28 mouse cellular contexts compared by ENCODE assay signal in the genomic region with DNA sequence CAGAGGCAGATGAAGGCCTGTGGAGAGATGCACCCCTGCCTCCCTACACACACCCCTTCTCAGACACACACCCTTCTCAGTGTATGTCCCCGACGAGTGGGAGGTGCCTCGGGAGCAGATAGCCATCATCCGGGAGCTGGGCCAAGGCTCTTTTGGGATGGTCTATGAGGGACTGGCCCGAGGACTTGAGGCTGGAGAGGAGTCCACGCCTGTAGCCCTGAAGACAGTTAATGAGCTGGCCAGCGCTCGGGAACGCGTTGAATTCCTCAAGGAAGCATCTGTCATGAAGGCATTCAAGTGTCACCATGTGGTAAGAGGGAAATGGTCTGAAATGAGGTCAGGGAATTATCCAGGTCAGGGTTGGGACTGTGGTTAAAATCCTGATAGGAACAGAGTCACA. TPM values are rescaled to one million over a fixed set of nuclear protein-coding genes. Genes with fewer than 3 reads are reported as not detected.
DNase-seq lines count a peak whose midpoint lies in the region; ATAC-seq and TF ChIP-seq lines count a peak whose summit lies in the region.
"Had no signal": no experiment of that assay in that cellular context is flagged by ENCODE, and none has a peak within 500 bp of the region (broad histone marks: within the 10 kb centered on the region; RNA-seq: fewer than 3 reads in every experiment).

No protein-coding gene starts in this region.

- H3K9ac ChIP-seq in kidney, embryonic 14.5 days (ENCODE audit: low read depth, low read length), result no peak overlapping the region
- H3K9ac ChIP-seq in hindbrain, postnatal 0 days (replicated peaks; ENCODE audit: low read length), result no peak overlapping the region; the same call in 1 of the 2 replicates
- H3K9ac ChIP-seq: forebrain, embryonic 15.5 days; hindbrain, embryonic 13.5 days; limb, embryonic 15.5 days; liver, embryonic 15.5 days; neural tube, embryonic 13.5 days had no signal

- ATAC-seq in kidney, embryonic 14.5 days (ENCODE audit: low FRiP score, low TSS enrichment), result no peak
- ATAC-seq in hindbrain, postnatal 0 days, result no peak
- ATAC-seq: forebrain, embryonic 15.5 days; lung, postnatal 0 days had no signal

- no peaks in the 10 kb centered on the region for H3K9me3 ChIP-seq in kidney, embryonic 14.5 days (ENCODE audit: control insufficient read depth, low read length)
- no peaks in the 10 kb centered on the region for H3K9me3 ChIP-seq in hindbrain, postnatal 0 days (ENCODE audit: low read length)
- H3K9me3 ChIP-seq: forebrain, embryonic 15.5 days; hindbrain, embryonic 13.5 days; limb, embryonic 15.5 days; liver, embryonic 15.5 days; neural tube, embryonic 13.5 days had no signal

- H3K27ac ChIP-seq in kidney, embryonic 14.5 days (ENCODE audit: low read depth, low read length), result no peak overlapping the region
- no peak overlapping the region for H3K27ac ChIP-seq in hindbrain, postnatal 0 days
- H3K27ac ChIP-seq: forebrain, embryonic 15.5 days; hindbrain, embryonic 13.5 days; limb, embryonic 15.5 days; liver, embryonic 15.5 days; neural tube, embryonic 13.5 days had no signal

- peaks cover 13% of the 10 kb centered on the region; the same call in 1 of the 2 replicates for H3K4me1 ChIP-seq in kidney, embryonic 14.5 days (ENCODE audit: control insufficient read depth, insufficient read depth, low read length)
- 0 out of 2 replicates have a peak, but pooled peaks cover 10% of the 10 kb centered on the region for H3K4me1 ChIP-seq in hindbrain, postnatal 0 days (ENCODE audit: insufficient read depth, low read length)

- WGBS in kidney, embryonic 14.5 days, result 35% methylated on average over 10 of the region's 10 CpGs
- WGBS in hindbrain, postnatal 0 days, result 56% methylated on average over 10 of the region's 10 CpGs

- peak; percentile 36 for DNase-seq in heart, postnatal 10 days
- DNase-seq in heart, postnatal 25 days (ENCODE audit: low spot score), result no peak
- DNase-seq in kidney, postnatal 14 days, result peak; percentile 61
- DNase-seq in Muller cell, postnatal 12 days (ENCODE audit: inconsistent ontology term), result peak; percentile 27
- peak; percentile 17 to 37 for DNase-seq in kidney, postnatal 36 days
- no peak for DNase-seq in hindbrain, postnatal 0 days (ENCODE audit: low spot score)
- no peak for DNase-seq in embryo, embryonic 11 days
- DNase-seq: adrenal gland, adult 8-10 months; B cell, adult 2 months; cerebellum, postnatal 10 days; layer of hippocampus, postnatal 36 days; midbrain, embryonic 14.5 days; retina, postnatal 1 day; right cerebral cortex, postnatal 4 days; thymus, postnatal 25 days had no signal

- H3K4me3 ChIP-seq in kidney, embryonic 14.5 days (ENCODE audit: low read length), result no peak overlapping the region
- H3K4me3 ChIP-seq in hindbrain, postnatal 0 days (ENCODE audit: low read length), result no peak overlapping the region
- H3K4me3 ChIP-seq: forebrain, embryonic 15.5 days; hindbrain, embryonic 13.5 days; limb, embryonic 15.5 days; liver, embryonic 15.5 days; neural tube, embryonic 13.5 days had no signal

- intact Hi-C loops in heart, postnatal 10 days (cut with DNase I), result no loop called here
- intact Hi-C loops in heart, postnatal 25 days (cut with DNase I), result no loop called here

- peaks cover 45% of the 10 kb centered on the region for H3K27me3 ChIP-seq in kidney, embryonic 14.5 days (ENCODE audit: control insufficient read depth, insufficient read depth, low read length)
- H3K27me3 ChIP-seq in hindbrain, postnatal 0 days (ENCODE audit: insufficient read depth, low read length), result peaks cover 29% of the 10 kb centered on the region

- H3K4me2 ChIP-seq in kidney, embryonic 14.5 days (replicated peaks; ENCODE audit: low read depth, low read length), result no peak overlapping the region
- no peak overlapping the region for H3K4me2 ChIP-seq in hindbrain, postnatal 0 days (ENCODE audit: low read depth, low read length)
- H3K4me2 ChIP-seq: forebrain, embryonic 15.5 days; hindbrain, embryonic 13.5 days; limb, embryonic 15.5 days; liver, embryonic 15.5 days; neural tube, embryonic 13.5 days had no signal

- no peak for TF ChIP-seq CTCF in hindbrain, postnatal 0 days (IDR thresholded peaks at IDR 0.05; ENCODE audit: low read depth)

- H3K36me3 ChIP-seq in kidney, embryonic 14.5 days (ENCODE audit: control insufficient read depth, insufficient read depth, low read length), result no peaks in the 10 kb centered on the region
- no peaks in the 10 kb centered on the region for H3K36me3 ChIP-seq in hindbrain, postnatal 0 days (ENCODE audit: insufficient read depth, low read length)
- H3K36me3 ChIP-seq: forebrain, embryonic 15.5 days; hindbrain, embryonic 13.5 days; limb, embryonic 15.5 days; liver, embryonic 15.5 days; neural tube, embryonic 13.5 days had no signal

RNA-seq across cellular contexts. Expression of a gene that starts 11.2 kb away (rescaled TPM):
- total RNA-seq in heart, postnatal 10 days (2021), result 10 to 100 TPM; 29.5 to 30.7 TPM
- total RNA-seq in heart, postnatal 25 days (2021), result 10 to 100 TPM; 17.9 to 21.7 TPM
- 25.3 and 41.0 TPM in 2 replicates for polyA plus RNA-seq in kidney, embryonic 14.5 days (2014; fragmentation: Nextera tagmentation; extraction: Ambion mirVana)
- 19.4 and 22.7 TPM in 2 replicates for total RNA-seq in hindbrain, postnatal 0 days (2014; rRNA removed)
- polyA plus RNA-seq in hindbrain, postnatal 0 days (2015; fragmentation: Nextera tagmentation; extraction: Ambion mirVana), result 6.4 and 7.4 TPM in 2 replicates

RNA-seq across cellular contexts. Expression of a gene that starts 16.1 kb away (rescaled TPM):
- total RNA-seq in heart, postnatal 10 days (2021), result under 1 TPM; 0.20 to 0.55 TPM
- under 1 TPM in 1 of 2 experiments, not detected in 1; 0.08 TPM for total RNA-seq in heart, postnatal 25 days (2021)
- polyA plus RNA-seq in kidney, embryonic 14.5 days (2014; fragmentation: Nextera tagmentation; extraction: Ambion mirVana), result 0.95 and 0.97 TPM in 2 replicates
- 0.78 and 0.90 TPM in 2 replicates for total RNA-seq in hindbrain, postnatal 0 days (2014; rRNA removed)
- 0.33 and 0.44 TPM in 2 replicates for polyA plus RNA-seq in hindbrain, postnatal 0 days (2015; fragmentation: Nextera tagmentation; extraction: Ambion mirVana)
- total RNA-seq: heart, adult 8-10 months had no signal
- polyA plus RNA-seq: heart, embryonic 16.5 days had no signal

RNA-seq across cellular contexts. Expression of a gene that starts 17.9 kb away (rescaled TPM):
- total RNA-seq in heart, postnatal 10 days (2021), result under 1 TPM; 0.15 to 0.29 TPM
- under 1 TPM; 0.17 to 0.18 TPM for total RNA-seq in heart, postnatal 25 days (2021)
- 5.3 and 5.4 TPM in 2 replicates for polyA plus RNA-seq in kidney, embryonic 14.5 days (2014; fragmentation: Nextera tagmentation; extraction: Ambion mirVana)
- total RNA-seq in hindbrain, postnatal 0 days (2014; rRNA removed), result 3.2 and 4.8 TPM in 2 replicates
- polyA plus RNA-seq in hindbrain, postnatal 0 days (2015; fragmentation: Nextera tagmentation; extraction: Ambion mirVana), result 5.2 and 5.4 TPM in 2 replicates
- total RNA-seq: megakaryocyte progenitor cell, adult 5-6 weeks had no signal

RNA-seq across cellular contexts. Expression of a gene that starts 33.7 kb away (rescaled TPM):
- under 1 TPM; 0.10 to 0.31 TPM for total RNA-seq in heart, postnatal 10 days (2021)
- total RNA-seq in heart, postnatal 25 days (2021), result under 1 TPM in 1 of 2 experiments, not detected in 1; 0.08 TPM
- polyA plus RNA-seq in kidney, embryonic 14.5 days (2014; fragmentation: Nextera tagmentation; extraction: Ambion mirVana), result 0.22 TPM in 1 of 2 replicates, not detected in the other
- not detected in 2 replicates for total RNA-seq in hindbrain, postnatal 0 days (2014; rRNA removed)
- not detected in 2 replicates for polyA plus RNA-seq in hindbrain, postnatal 0 days (2015; fragmentation: Nextera tagmentation; extraction: Ambion mirVana)
- total RNA-seq: layer of hippocampus, adult 18-20 months; layer of hippocampus, postnatal 36 days; left cerebral cortex, postnatal 14 days; megakaryocyte progenitor cell, adult 5-6 weeks had no signal
- polyA plus RNA-seq: embryonic facial prominence, embryonic 14.5 days; forebrain, embryonic 15.5 days; hindbrain, embryonic 13.5 days; neural tube, embryonic 13.5 days had no signal

Comparison
In these comparisons a context has a peak if more than half of its experiments do, and no peak if none do; other contexts are left out.
1. DNase-seq: peak in heart, postnatal 10 days (2 of 2), kidney, postnatal 14 days (single experiment), Muller cell, postnatal 12 days (single experiment) and kidney, postnatal 36 days (2 of 2); none in heart, postnatal 25 days (single experiment), hindbrain, postnatal 0 days (single experiment) and embryo, embryonic 11 days (single experiment).